Mouse (Mus musculus) left cerebral cortex, postnatal 25 days (tissue): ENCODE measurements around the gene Vpreb1. TPM values are rescaled to one million over a fixed set of nuclear protein-coding genes. Genes with fewer than 3 reads are reported as not detected.
"Not testable (repeated sequence)": the region's sequence is repeated elsewhere in the genome, so short reads cannot be mapped to it uniquely, and the experiment has no call there.

Source experiments
- DNase-seq, 2 experiments: peaks; one replicate each; pipeline ENCODE4 v3.0.0; 2022; ENCODE audit warnings: low spot score in 2 of 2, mixed read lengths in 1 of 2
- intact Hi-C: fragments of 180-260 bp; cut with DNase I; formaldehyde crosslinking; loops from one replicate; pipeline ENCODE4 v1.15.1; 2025
- total RNA-seq, 2 experiments: library from RNA; stranded (reverse); gene quantifications; 2 replicates each; pipeline ENCODE4 v1.2.3; 2021

Gene Vpreb1
- total RNA-seq, 2 experiments from 2014 or later: not detected

GRCm38 (mm10) chr16:16862288-16862687 lies 8.4 kb downstream of the Vpreb1 start:
- intact Hi-C loops: no loop called here
- no peak for DNase-seq

GRCm38 (mm10) chr16:16856731-16857476 lies 13.7 kb downstream of the Vpreb1 start:
- intact Hi-C loops: no loop called here
- no peak for DNase-seq

DNA sequence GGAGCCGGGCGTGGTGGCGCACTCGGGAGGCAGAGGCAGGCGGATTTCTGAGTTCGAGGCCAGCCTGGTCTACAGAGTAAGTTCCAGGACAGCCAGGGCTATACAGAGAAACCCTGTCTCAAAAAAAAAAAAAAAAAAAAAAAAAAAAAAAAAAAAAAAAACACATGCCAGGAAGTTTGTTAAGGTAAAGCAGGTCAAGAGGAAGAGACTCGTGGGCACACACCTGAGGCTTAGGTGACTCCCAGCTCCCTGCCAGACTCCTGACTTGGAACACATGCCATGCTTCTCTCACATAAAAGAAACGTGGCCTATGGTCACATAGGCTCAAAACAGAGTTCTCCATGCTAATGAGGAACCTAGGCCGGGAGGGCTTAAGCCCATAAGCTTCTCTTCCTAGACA lies 14.6 kb downstream of the Vpreb1 start:
- DNase-seq, intact Hi-C loops: not testable (repeated sequence)

DNA sequence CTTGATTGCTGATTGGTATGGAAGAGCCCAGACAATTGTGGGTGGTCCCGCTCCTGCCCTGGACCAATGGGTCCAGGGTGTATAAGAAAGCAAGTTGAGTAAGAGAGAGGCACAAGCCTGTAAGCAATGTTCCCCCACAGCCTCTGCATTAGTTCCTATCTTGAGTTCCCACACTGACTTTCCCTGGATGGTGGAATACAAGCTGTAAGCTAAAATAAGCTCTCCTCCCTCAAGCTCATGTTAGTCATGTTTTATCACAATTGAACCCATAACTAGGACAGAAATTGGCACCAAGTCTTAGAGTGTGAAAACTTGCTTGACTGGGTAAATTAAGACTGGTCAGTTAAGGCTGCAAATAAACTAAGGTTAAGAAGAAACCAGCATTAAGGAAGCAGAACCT lies 15.1 kb downstream of the Vpreb1 start:
- peak in 1 of 2 experiments; percentile 64 for DNase-seq
- intact Hi-C loops: loop anchor here (2.0 kb wide), 1 partner anchor 55 kb away; no protein-coding TSS in a partner anchor

DNA sequence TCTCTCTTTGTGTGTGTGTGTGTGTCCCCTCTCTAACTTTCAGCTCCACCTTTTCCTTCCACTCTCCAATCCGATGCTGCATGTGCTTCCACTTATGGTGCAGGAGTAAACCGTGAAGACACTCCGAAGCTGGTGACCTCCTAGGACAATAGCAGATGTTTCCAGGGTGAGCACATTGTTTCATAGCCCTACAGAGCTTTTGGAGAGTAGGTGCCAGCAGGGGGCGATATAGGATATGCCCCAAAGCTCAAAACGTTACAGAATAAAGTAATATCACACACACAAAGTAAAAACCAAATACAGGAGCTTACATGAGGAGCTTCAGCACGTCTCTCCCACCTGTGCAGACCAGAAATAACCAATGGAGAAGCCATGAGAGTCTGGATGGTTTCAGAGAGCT lies 15.8 kb downstream of the Vpreb1 start:
- DNase-seq: peak; percentile 34 to 36
- intact Hi-C loops: loop anchor here (2.0 kb wide), 1 partner anchor 56 kb away; no protein-coding TSS in a partner anchor

DNA sequence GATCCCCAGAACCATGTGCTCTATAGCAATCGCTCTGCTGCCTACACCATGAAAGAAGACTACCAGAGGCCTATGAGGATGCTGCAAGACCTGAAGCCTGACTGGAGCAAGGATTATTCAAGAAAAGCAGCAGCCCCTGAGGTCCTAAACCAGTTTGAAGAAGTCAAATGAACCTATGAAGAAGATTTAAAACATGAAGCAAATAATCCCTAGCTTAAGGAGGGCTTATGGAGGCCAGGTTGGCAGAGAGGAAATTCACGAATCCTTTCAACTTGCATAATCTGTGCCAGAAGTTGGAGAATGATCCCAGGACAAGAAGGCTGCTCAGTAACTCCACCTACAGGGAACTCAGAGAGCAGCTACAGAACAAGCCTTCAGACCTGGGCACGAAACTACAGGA lies 18.2 kb downstream of the Vpreb1 start:
- no peak for DNase-seq
- intact Hi-C loops: no loop called here

- intact Hi-C loops: no loop called here
- DNase-seq: no peak
Measured at GRCm38 (mm10) chr16:16849196-16849595, 21.4 kb downstream of the Vpreb1 start.

DNA sequence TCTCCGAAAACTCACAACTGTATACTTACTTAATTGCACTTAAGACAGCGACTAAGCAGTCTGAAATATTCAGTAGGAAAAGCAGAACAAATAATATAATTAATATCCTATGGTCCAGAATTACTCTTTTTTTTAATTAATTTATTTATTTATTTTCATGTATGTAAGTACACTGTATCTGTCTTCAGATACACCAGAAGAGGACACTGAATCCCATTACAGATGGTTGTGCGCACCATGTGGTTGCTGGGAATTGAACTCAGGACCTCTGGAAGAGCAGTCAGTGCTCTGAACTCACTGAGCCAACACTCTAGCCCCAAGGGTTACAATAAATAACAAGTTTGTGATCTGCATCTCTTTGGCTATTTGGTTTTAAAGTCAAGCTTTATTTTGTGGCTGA lies 41.0 kb downstream of the Vpreb1 start:
- intact Hi-C loops: no loop called here
- no peak for DNase-seq

DNA sequence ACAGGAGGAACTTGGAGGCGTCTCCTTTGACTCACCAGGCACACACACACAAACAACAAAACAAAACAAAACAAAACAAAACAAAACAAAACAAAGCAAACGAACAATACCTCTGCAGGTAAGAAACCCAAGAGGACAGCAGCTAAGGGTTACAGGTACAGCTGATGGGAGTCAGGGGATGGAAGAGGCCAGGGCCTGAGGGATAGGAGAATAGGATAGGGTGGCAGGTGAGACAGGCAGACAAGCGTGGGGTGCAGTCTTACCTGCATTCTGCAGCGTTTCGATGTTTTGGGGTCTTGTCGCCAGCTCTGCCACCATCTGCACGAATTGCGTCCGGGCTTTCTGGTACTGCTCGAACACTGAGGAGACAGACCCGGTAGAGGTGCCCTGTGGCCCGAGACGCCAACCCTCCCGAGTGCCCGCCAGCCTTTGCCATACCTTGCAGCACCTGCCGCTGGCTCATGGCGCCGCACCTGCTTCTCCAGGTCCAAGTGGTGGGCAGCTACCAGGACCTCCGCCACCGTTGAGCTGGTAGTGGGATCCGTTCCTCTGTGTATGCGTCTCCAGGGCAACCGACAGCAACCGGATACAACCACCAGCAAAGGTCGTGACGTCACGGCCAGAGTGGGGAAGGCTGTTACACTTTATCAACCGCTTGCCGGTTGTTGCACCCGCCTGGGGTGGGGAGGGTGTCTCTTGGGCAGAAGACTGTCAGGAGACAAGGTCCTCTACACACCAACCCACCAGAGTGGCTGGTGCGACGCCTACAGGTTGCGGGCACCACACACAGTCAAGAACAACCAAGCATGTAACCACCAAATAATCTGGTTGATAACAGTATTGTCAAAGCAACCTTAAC lies 41.7 kb downstream of the Vpreb1 start, which contains the start of gene Spag6l:
Spag6l (minus strand) TSS at position 700 of the 859 bp plus-strand sequence.
- intact Hi-C loops: no loop called here
- peak; percentile 55 to 64 for DNase-seq

DNA sequence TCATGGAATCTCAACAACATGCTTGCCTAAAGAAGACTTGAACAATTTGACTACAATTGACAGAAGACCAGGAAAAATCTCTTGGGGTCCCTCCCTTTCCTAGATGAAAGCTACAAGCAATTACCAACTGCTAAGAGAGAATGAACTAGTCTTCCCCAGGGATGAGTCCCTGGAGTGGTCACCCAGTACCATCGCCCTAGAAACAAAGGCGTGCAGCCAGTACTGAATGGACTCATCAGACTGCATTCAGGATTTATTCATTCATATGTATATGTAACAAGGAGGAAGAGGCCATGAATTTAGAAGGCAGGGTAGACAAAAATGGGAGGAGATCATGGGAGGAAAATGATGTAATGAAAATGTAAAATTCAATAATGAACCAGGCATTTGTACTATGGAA lies 44.4 kb downstream of the Vpreb1 start:
- intact Hi-C loops: no loop called here
- DNase-seq: no peak

- intact Hi-C loops: no loop called here
- DNase-seq: no peak
Measured at GRCm38 (mm10) chr16:16825476-16825875, 45.2 kb downstream of the Vpreb1 start.

Other genes with a start within 250 kb of the Vpreb1 start
- not detected for gene Olfr19, start 194.4 kb downstream of the Vpreb1 start, total RNA-seq
- 1 to 10 TPM; 6.3 to 7.4 TPM for gene Spag6l, start 41.4 kb downstream of the Vpreb1 start, total RNA-seq
- gene Igll1, start 6.9 kb downstream of the Vpreb1 start, total RNA-seq: not detected
- gene Top3b, start 107 bp downstream of the Vpreb1 start, total RNA-seq: 10 to 100 TPM; 53.6 to 65.1 TPM
- 10 to 100 TPM; 44.8 to 50.9 TPM for gene Ppm1f, start 25.6 kb upstream of the Vpreb1 start, total RNA-seq
- gene Mapk1, start 112.5 kb upstream of the Vpreb1 start, total RNA-seq: 100 to 1,000 TPM; 510 to 530 TPM
- gene Ypel1, start 198.9 kb upstream of the Vpreb1 start, total RNA-seq: 10 to 100 TPM; 46.1 to 50.4 TPM
- gene Ppil2, start 240.4 kb upstream of the Vpreb1 start, total RNA-seq: 10 to 100 TPM; 72.7 to 84.5 TPM